Mouse (Mus musculus) limb, embryonic 12.5 days (tissue): ENCODE data around the gene 4930402H24Rik. TPM values are rescaled to one million over a fixed set of nuclear protein-coding genes. Genes with fewer than 3 reads are reported as not detected.

ENCODE experiments used
- ATAC-seq: fragments of 200-750 bp; cut with Nextera tagmentation; 2 replicates; pipeline ENCODE4 v1.8.0; 2017; ENCODE audit warnings: low read depth, moderate TSS enrichment; ENCODE audit not compliant: insufficient number of reproducible peaks, insufficient read depth, low FRiP score, low TSS enrichment
- H3K27ac ChIP-seq: fragments of 300-500 bp; sonication (generic); 2 replicates; pipeline ENCODE4 v1.5.1; 2016; ENCODE audit warnings: mild to moderate bottlenecking, moderate library complexity
- H3K27me3 ChIP-seq: fragments of 300-500 bp; sonication (generic); 2 replicates; pipeline ENCODE4 v1.6.1; 2016; ENCODE audit warnings: mild to moderate bottlenecking, moderate library complexity
- H3K36me3 ChIP-seq: fragments of 300-500 bp; sonication (generic); 2 replicates; pipeline ENCODE4 v1.6.1; 2016; ENCODE audit warnings: mild to moderate bottlenecking, moderate library complexity
- H3K4me1 ChIP-seq: fragments of 300-500 bp; sonication (generic); replicated peaks from 2 replicates; pipeline ENCODE4 v1.6.1; 2016
- H3K4me2 ChIP-seq: fragments of 300-500 bp; sonication (generic); 2 replicates; pipeline ENCODE4 v1.6.1; 2016; ENCODE audit warnings: mild to moderate bottlenecking, moderate library complexity
- H3K4me3 ChIP-seq: fragments of 300-500 bp; sonication (generic); replicated peaks from 2 replicates; pipeline ENCODE4 v1.5.1; 2016; ENCODE audit warnings: mild to moderate bottlenecking
- H3K9ac ChIP-seq: fragments of 300-500 bp; sonication (generic); replicated peaks from 2 replicates; pipeline ENCODE4 v1.6.1; 2016; ENCODE audit warnings: mild to moderate bottlenecking, moderate library complexity
- H3K9me3 ChIP-seq: fragments of 300-500 bp; sonication (generic); 2 replicates; pipeline ENCODE4 v1.6.1; 2016; ENCODE audit warnings: mild to moderate bottlenecking, moderate library complexity
- WGBS: fragments of 180-500 bp; shearing (Covaris S2); methylation state at CpG from one replicate; pipeline ENCODE4 v1.1.7; 2016; 5-methylcytosine and 5-hydroxymethylcytosine counted together
- polyA plus RNA-seq: library from polyadenylated mRNA; unstranded; fragments of >200 nt; fragmentation: Nextera tagmentation; extraction: Ambion mirVana; gene quantifications from 2 replicates; pipeline ENCODE4 v1.2.1, GENCODE M21; 2016

4930402H24Rik gene
- polyA plus RNA-seq, 1 experiment from 2014 or later: 39.7 TPM

DNA sequence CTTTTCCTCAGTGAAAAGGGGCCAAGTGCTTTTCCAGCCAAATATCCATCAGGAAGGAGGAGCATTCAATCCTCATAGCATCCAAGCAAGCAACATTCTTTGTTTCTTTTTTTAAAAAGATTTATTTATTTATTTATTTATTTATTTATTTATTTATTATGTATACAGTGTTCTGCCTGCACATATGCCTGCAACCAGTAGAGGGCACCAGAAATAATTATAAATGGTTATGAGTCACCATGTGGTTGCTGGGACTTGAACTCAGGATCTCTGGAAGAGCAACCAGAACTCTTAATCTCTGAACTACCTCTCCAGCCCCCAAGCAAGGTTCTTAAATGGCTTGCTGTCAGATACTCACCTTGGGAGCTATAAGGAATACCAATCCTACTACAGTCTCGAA lies 93.7 kb downstream of the 4930402H24Rik start:
- Histone ChIP-seq H3K27me3 (no peaks in the 10 kb centered on the region), H3K9me3 (no peaks in the 10 kb centered on the region), H3K4me2 (no peak overlapping the region), H3K4me3 (no peak overlapping the region), H3K9ac (no peak overlapping the region), H3K36me3 (peaks cover 69% of the 10 kb centered on the region), H3K4me1 (peaks cover 8% of the 10 kb centered on the region; the same call in 1 of the 2 replicates), H3K27ac (no peak overlapping the region)
- ATAC-seq: no peak
- 92% methylated on average over 1 of the region's 1 CpGs for WGBS

DNA sequence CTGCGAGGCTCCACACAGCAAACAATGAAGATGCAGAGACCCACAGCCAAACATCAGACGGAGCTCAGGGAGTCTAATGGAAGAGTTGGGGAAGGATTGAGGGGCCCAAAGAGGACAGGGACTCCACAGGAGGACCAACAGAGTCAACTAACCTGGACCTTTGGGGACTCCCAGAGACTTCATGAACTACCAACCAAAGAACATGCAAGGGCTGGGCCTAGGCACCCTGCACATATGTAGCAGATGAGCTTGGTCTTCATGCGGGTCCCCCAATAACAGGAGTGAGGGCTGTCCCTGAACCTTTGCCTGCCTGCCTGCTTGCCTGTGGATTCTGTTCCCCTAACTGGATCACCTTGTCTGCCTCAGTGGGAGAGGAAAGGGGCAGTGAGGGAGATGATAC lies 101.1 kb downstream of the 4930402H24Rik start:
- no peaks in the 10 kb centered on the region for H3K4me1 ChIP-seq
- no peak overlapping the region for H3K4me2 ChIP-seq
- no peak for ATAC-seq
- H3K9me3 ChIP-seq: no peaks in the 10 kb centered on the region
- no peak overlapping the region for H3K4me3 ChIP-seq
- H3K36me3 ChIP-seq: peaks cover 69% of the 10 kb centered on the region
- no peak overlapping the region for H3K9ac ChIP-seq
- 96% methylated on average over 3 of the region's 3 CpGs for WGBS
- no peaks in the 10 kb centered on the region for H3K27me3 ChIP-seq
- H3K27ac ChIP-seq: no peak overlapping the region

DNA sequence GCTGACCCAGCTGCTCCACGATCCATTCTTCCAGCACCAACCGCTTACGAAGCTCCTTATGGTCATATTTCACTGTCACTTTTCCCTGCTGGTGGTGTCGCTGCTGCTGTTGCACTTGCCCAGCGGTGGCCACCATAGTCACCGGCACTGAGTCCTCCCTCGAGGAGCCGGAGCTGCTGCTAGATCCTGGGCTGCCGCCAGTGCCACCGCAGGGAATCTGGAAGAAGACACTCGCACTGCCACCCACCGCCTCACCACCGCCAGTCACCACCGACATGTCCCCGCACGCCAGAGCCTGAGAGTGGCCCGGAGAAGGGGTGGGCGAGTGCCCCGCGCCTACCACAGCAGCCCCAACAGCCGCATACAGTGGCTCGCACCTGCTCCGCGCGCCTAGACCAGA lies 102.5 kb downstream of the 4930402H24Rik start:
- no peak for ATAC-seq
- no peaks in the 10 kb centered on the region for H3K4me1 ChIP-seq
- H3K27ac ChIP-seq: no peak overlapping the region
- no peaks in the 10 kb centered on the region for H3K27me3 ChIP-seq
- no peak overlapping the region for H3K9ac ChIP-seq
- peaks cover 55% of the 10 kb centered on the region for H3K36me3 ChIP-seq
- H3K4me3 ChIP-seq: no peak overlapping the region
- WGBS: 64% methylated on average over 25 of the region's 25 CpGs
- H3K4me2 ChIP-seq: no peak overlapping the region
- H3K9me3 ChIP-seq: no peaks in the 10 kb centered on the region

DNA sequence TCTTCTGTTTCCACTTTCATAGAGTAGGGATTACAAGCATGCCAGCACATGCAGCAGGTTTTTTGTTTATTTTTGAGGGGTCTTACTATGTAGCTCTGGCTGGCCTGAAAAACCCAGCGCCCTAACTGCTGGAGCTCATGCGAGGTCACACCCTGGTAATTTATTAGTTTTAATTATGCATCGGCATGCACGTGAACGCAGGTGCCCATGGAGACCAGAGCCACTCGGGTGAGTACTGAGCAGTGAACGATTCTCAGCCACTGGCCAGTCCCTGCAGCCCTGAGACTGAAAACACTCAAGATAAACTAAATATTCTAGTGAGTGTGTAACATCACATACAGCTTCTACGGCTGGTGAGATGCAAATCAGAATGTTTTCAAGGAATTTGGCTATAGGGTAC lies 110.5 kb downstream of the 4930402H24Rik start:
- H3K9ac ChIP-seq: no peak overlapping the region
- WGBS: 65% methylated on average over 8 of the region's 8 CpGs
- no peaks in the 10 kb centered on the region for H3K9me3 ChIP-seq
- no peak for ATAC-seq
- H3K4me2 ChIP-seq: no peak overlapping the region
- H3K27ac ChIP-seq: no peak overlapping the region
- H3K4me1 ChIP-seq: no peaks in the 10 kb centered on the region
- peaks cover 43% of the 10 kb centered on the region for H3K36me3 ChIP-seq
- H3K4me3 ChIP-seq: no peak overlapping the region
- H3K27me3 ChIP-seq: no peaks in the 10 kb centered on the region

DNA sequence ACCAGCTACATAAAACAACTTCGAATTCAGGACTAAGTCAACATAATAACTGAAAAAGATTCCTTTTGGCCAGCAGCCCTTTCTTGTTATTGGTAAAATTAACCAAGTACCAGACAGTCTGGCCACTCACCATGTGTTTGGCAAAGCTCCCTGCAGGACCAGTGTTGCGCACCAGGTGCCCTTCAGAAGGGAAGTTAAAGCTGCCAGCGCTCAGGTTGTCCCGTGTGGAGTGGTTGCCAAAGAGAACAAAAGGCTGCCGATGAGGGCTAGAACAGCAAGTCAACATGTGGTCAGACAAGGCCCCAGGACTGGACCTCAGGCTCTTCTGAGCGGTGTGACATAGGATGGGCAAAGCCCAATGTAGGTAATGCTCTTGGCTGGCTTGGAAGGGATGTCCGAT lies 114.5 kb downstream of the 4930402H24Rik start:
- Histone ChIP-seq H3K36me3 (peaks cover 63% of the 10 kb centered on the region), H3K4me2 (no peak overlapping the region), H3K4me3 (no peak overlapping the region), H3K9ac (no peak overlapping the region), H3K27ac (no peak overlapping the region), H3K4me1 (no peaks in the 10 kb centered on the region), H3K27me3 (no peaks in the 10 kb centered on the region), H3K9me3 (no peaks in the 10 kb centered on the region)
- 96% methylated on average over 7 of the region's 7 CpGs for WGBS
- no peak for ATAC-seq

DNA sequence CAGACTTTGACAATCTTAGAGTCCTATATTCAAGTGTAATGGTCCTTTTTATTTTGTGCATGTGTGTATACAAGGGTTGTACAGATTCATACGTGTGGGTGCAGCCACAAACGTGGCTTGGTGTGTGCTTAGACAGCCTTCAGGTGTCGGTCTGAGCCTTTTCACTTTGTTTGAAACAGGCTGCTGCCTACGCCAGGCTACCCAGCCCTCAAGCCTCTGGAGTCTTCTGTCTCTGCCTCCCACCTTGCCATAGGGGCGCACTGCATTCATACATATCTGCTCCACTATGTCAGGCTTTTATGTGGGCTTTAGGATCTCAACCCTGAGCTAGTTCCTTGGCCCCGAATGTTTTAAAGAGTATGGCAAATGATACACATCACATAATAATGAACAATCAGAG lies 116.6 kb downstream of the 4930402H24Rik start:
- ATAC-seq: no peak
- H3K4me1 ChIP-seq: no peaks in the 10 kb centered on the region
- 88% methylated on average over 6 of the region's 6 CpGs for WGBS

DNA sequence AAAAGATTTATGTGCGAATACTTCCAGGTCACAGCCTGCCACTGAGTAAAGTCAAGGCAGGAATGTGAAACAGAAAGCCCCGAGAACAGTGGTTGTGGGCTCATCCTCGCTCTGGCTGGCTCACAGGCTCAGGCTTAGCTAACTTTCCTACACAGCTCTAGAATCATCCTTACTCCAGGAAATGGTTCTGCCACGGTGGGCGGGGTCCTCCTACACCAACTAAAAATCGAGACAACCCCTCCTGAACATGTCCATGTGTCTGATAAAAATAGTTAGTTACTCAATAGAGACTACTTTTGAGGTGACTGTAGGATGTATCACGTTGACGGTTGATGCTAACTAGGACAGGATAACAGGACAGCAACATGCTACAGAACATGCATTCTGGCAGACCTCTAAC lies 117.2 kb downstream of the 4930402H24Rik start:
- Histone ChIP-seq H3K4me3 (no peak overlapping the region), H3K9me3 (no peaks in the 10 kb centered on the region), H3K27ac (no peak overlapping the region), H3K4me2 (no peak overlapping the region), H3K9ac (no peak overlapping the region), H3K36me3 (peaks cover 76% of the 10 kb centered on the region), H3K4me1 (no peaks in the 10 kb centered on the region), H3K27me3 (no peaks in the 10 kb centered on the region)
- no peak for ATAC-seq
- WGBS: 86% methylated on average over 8 of the region's 8 CpGs

More for the DNA sequence above, 116.6 kb downstream of the 4930402H24Rik start:
- no peak overlapping the region for H3K27ac ChIP-seq
- H3K9ac ChIP-seq: no peak overlapping the region
- H3K27me3 ChIP-seq: no peaks in the 10 kb centered on the region
- H3K9me3 ChIP-seq: no peaks in the 10 kb centered on the region
- H3K36me3 ChIP-seq: peaks cover 71% of the 10 kb centered on the region
- H3K4me3 ChIP-seq: no peak overlapping the region
- no peak overlapping the region for H3K4me2 ChIP-seq

DNA sequence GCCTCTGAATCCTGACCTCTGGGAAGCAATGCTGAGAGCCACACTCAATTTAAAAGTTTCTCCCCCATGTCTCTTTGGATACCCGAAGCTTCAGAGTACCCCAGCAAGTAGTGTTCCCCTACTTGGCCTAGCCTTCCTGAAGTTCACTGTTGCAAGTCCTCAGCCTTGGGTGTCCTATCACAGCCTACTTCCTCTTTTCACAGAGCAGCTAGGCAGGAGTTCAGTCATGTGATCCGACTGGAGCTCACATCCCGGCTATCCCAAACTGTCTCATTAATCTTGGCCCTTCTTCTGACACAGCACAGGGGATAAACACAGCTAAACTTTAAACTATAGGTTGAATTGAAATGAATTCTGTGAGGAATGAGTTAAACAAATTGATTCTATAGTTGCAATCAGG lies 121.3 kb downstream of the 4930402H24Rik start:
- no peak overlapping the region for H3K4me3 ChIP-seq
- H3K9me3 ChIP-seq: no peaks in the 10 kb centered on the region
- WGBS: 78% methylated on average over 3 of the region's 3 CpGs
- no peaks in the 10 kb centered on the region for H3K27me3 ChIP-seq
- H3K36me3 ChIP-seq: peaks cover 77% of the 10 kb centered on the region
- H3K4me1 ChIP-seq: no peaks in the 10 kb centered on the region
- no peak overlapping the region for H3K27ac ChIP-seq
- no peak overlapping the region for H3K4me2 ChIP-seq
- no peak for ATAC-seq
- no peak overlapping the region for H3K9ac ChIP-seq

DNA sequence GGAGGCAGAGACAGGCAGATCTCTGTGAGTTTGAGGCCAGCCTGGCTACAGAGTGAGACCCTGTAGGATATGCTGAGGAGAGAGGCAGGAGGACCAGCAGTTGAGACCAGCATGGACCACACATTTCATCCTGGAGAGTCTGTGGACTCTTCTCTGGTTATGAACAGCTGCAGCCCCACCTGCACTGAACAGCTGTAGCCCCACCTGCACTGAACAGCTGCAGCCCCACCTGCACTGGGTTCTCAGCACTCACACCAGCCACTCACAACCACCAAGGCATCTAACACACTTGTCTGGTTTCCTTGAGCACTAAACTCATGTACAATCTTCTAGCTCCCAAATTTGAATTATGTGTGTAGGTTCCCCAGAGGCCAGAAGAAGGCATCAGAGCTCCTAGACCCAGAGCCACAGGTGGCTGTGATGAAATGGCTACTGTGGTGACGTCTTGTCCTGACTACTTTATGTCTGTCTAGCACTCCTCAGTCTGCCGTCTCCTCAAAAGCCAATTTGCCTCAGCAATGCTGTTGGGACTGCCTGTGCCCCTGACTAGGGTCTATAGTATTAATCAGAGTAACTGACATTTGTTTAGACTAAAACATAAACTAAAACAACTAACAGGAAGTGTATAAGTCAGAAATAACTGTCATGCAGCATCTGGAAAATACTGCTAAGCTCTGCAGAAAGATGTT lies 125.4 kb downstream of the 4930402H24Rik start:
- Histone ChIP-seq H3K27me3 (no peaks in the 10 kb centered on the region), H3K27ac (no peak overlapping the region), H3K9me3 (no peaks in the 10 kb centered on the region), H3K36me3 (peaks cover 86% of the 10 kb centered on the region), H3K4me2 (no peak overlapping the region), H3K4me3 (no peak overlapping the region), H3K4me1 (no peaks in the 10 kb centered on the region), H3K9ac (no peak overlapping the region)
- WGBS: 53% methylated on average over 2 of the region's 2 CpGs
- ATAC-seq: no peak

DNA sequence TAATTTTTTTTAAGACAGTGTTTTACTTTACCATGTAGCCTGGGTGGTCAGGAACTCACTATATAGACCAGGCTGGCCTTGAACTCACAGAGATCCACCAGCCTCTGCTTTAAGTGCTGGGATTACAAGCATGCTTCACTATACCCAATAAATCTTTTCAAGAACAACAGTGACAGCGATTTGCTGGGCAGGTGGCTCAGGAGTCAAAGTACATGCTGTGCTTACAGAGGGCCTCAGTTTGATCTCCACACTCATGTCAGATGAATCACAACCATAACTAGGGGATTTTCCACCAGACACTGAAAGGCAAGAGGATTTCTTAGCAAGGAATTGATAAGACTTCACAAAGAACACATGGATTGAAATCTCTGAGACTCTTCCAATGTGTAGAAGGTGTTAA lies 126.3 kb downstream of the 4930402H24Rik start:
- ATAC-seq: no peak
- H3K4me1 ChIP-seq: no peaks in the 10 kb centered on the region
- no peak overlapping the region for H3K4me3 ChIP-seq
- H3K9me3 ChIP-seq: no peaks in the 10 kb centered on the region
- H3K9ac ChIP-seq: no peak overlapping the region
- no peak overlapping the region for H3K27ac ChIP-seq
- no peak overlapping the region for H3K4me2 ChIP-seq
- H3K27me3 ChIP-seq: no peaks in the 10 kb centered on the region
- 59% methylated on average over 1 of the region's 1 CpGs for WGBS
- H3K36me3 ChIP-seq: peaks cover 86% of the 10 kb centered on the region

DNA sequence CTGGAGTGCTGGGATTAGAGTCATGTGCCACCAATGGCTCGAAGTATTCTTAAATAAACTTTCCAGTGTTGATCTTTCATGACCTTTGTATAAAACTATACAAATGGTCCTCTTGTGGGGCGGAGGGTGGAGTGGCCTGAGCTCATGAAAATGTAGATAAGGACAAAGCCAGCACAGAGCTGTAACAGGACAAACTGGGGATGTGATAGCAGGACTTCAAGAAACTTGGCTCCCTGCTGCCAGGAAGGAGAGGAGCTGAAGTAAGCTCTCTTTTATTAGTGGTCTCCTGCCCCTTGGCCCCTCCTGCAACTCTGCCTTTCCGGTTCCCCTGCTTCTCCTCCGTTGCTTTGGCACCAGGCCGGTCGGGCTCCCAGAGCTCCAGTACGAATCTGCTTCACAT lies 129.6 kb downstream of the 4930402H24Rik start:
- no peak overlapping the region for H3K4me2 ChIP-seq
- no peaks in the 10 kb centered on the region for H3K27me3 ChIP-seq
- 82% methylated on average over 7 of the region's 7 CpGs for WGBS
- no peak overlapping the region for H3K9ac ChIP-seq
- no peak overlapping the region for H3K27ac ChIP-seq
- no peaks in the 10 kb centered on the region for H3K4me1 ChIP-seq
- no peak for ATAC-seq
- H3K4me3 ChIP-seq: no peak overlapping the region
- H3K9me3 ChIP-seq: no peaks in the 10 kb centered on the region
- H3K36me3 ChIP-seq: peaks cover 73% of the 10 kb centered on the region

DNA sequence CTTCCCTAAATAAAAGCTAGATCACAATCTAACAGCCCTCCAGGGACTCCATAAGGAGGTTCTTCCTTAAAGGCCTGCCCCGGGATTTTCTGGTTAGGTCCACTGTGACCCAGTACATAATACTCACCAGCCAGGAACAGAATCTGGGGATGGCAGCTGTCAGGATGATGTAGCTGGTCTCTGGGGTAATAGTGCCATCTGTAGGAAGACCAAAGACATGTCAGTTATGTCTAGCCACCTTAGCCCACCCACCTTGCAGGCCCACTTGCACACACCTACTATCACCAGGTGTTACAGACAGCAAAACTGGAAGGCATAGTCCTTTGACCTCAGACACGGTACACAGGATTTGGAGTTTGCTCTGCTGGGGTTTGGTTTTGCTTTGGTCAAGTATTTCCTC lies 138.7 kb downstream of the 4930402H24Rik start:
- Histone ChIP-seq H3K9me3 (no peaks in the 10 kb centered on the region), H3K4me2 (no peak overlapping the region), H3K27me3 (no peaks in the 10 kb centered on the region), H3K27ac (no peak overlapping the region), H3K4me3 (no peak overlapping the region), H3K4me1 (no peaks in the 10 kb centered on the region), H3K9ac (no peak overlapping the region), H3K36me3 (peaks cover 79% of the 10 kb centered on the region)
- WGBS: 64% methylated on average over 2 of the region's 2 CpGs
- no peak for ATAC-seq
